Mouse (Mus musculus) kidney, adult 2 months (tissue): ENCODE results near the gene Cd48. TPM values are rescaled to one million over a fixed set of nuclear protein-coding genes. Genes with fewer than 3 reads are reported as not detected.

Experiments
- DNase-seq: peaks from one replicate; pipeline ENCODE4 v3.0.0; 2021
- H3K27ac ChIP-seq: fragments of 200-500 bp; 2 replicates; pipeline ENCODE4 v1.5.1; 2012; ENCODE audit warnings: low read depth, low read length, control low read depth, inconsistent platforms; ENCODE audit not compliant: insufficient read depth
- H3K27me3 ChIP-seq: fragments of 200-500 bp; replicated peaks from 2 replicates; pipeline ENCODE4 v1.6.1; 2012; ENCODE audit warnings: mild to moderate bottlenecking, moderate library complexity, low read length, inconsistent platforms; ENCODE audit not compliant: control insufficient read depth, insufficient read depth
- H3K36me3 ChIP-seq: fragments of 200-500 bp; 2 replicates; pipeline ENCODE4 v1.6.1; 2012; ENCODE audit warnings: mild to moderate bottlenecking, moderate library complexity, low read length, inconsistent platforms; ENCODE audit not compliant: control insufficient read depth, insufficient read depth
- H3K4me1 ChIP-seq: fragments of 200-500 bp; 2 replicates; pipeline ENCODE4 v1.6.1; 2011; ENCODE audit warnings: low read length; ENCODE audit not compliant: control insufficient read depth, insufficient read depth
- H3K4me3 ChIP-seq: fragments of 200-500 bp; 2 replicates; pipeline ENCODE4 v1.5.1; 2011; ENCODE audit warnings: mild to moderate bottlenecking, low read depth, low read length, control low read depth; ENCODE audit not compliant: insufficient read depth
- CTCF ChIP-seq: fragments of 200-500 bp; conservative IDR thresholded peaks from 2 replicates; pipeline ENCODE4 v1.5.1; 2011; ENCODE audit warnings: low read depth, mild to moderate bottlenecking, control low read depth, low read length, moderate library complexity, mixed read lengths; ENCODE audit not compliant: insufficient read depth, insufficient read length
- POLR2A ChIP-seq: fragments of 200-500 bp; IDR thresholded peaks from one replicate; pipeline ENCODE4 v1.6.1; 2011; ENCODE audit warnings: low read depth, low read length, control low read depth
- WGBS: fragments of 180-500 bp; shearing (Covaris S2); methylation state at CpG from one replicate; pipeline ENCODE4 v1.1.7; 2018; 5-methylcytosine and 5-hydroxymethylcytosine counted together
- polyA plus RNA-seq: library from polyadenylated mRNA; depleted of rRNA; stranded (reverse); fragments of >200 nt; gene quantifications from 2 replicates; pipeline ENCODE4 v1.2.3, GENCODE M21; 2012; rRNA removed

Cd48 gene
- polyA plus RNA-seq = 2.7 and 4.3 TPM in 2 replicates

DNA sequence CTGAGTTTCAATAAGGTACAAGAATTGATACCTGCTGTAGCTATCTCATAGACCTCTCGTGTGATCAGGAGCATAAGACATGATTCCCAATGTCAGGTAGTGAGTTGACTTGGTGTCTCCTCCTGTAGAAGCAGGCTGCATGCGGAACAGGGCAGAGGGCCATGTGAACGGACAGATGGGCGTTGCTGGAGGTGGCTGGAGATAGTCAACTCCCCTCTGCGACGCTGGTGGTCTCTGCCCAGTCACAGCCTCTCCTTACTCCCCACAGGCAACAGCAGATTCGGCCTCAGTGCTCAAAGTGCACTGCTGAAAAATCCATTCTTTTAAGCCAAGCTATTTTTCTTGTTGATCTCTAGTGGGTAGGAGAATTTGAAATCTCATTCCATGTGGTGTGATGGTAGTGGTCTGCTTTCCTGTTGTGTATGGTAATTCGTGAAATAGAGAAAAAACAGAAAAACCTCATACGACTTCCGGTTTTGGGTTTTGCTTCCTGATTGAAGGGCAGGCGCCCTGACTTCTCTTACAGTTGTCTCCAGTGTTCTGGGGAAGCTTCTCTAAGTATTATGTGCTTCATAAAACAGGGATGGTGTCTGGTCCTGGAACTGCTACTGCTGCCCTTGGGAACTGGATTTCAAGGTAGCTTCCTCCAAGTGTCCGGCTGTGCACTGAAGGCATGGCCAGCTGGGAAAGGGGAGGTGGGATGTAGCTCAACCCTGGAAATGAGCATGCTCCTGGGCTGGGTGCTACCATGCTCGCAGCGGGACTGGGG lies at the start of gene Cd48:
Gene Cd48, plus strand, starts transcription at position 479 of the 769 bp plus-strand sequence.
- H3K27ac ChIP-seq = no peak within 1 kb of the TSS
- no peaks in the 10 kb centered on the region for H3K36me3 ChIP-seq
- no peaks in the 10 kb centered on the region for H3K27me3 ChIP-seq
- no peak within 1 kb of the TSS; the same call in 1 of the 2 replicates for H3K4me3 ChIP-seq
- WGBS = 82% methylated on average over 14 of the region's 14 CpGs
- DNase-seq = no peak
- no peak for TF ChIP-seq POLR2A
- no peak for TF ChIP-seq CTCF
- H3K4me1 ChIP-seq = no peaks in the 10 kb centered on the region

DNA sequence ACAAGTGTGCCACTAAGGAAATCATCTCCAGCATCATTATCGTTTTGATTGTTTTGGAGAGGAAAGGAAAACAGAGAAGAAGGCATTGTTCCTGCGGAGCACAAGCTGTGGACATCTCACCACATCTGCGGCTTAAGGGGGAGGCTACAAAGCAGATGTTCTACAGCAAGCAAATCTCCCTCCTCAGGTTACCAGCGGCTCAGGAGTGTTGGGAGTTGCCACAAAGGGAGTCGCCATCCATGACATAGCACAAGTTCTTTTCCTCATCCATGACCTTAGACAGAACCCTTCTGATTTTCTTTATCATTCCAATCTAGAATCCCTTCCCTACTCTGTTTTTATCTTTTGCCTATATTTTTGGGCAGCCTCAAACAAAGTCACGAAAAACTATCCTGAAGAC lies 46.1 kb upstream of the Cd48 start:
- no peak for DNase-seq
- WGBS = 30% methylated on average over 6 of the region's 6 CpGs
- Histone ChIP-seq H3K27ac (no peak overlapping the region), H3K4me1 (no peaks in the 10 kb centered on the region), H3K4me3 (no peak overlapping the region), H3K27me3 (no peaks in the 10 kb centered on the region), H3K36me3 (no peaks in the 10 kb centered on the region)
- no peak for TF ChIP-seq CTCF
- TF ChIP-seq POLR2A = no peak

DNA sequence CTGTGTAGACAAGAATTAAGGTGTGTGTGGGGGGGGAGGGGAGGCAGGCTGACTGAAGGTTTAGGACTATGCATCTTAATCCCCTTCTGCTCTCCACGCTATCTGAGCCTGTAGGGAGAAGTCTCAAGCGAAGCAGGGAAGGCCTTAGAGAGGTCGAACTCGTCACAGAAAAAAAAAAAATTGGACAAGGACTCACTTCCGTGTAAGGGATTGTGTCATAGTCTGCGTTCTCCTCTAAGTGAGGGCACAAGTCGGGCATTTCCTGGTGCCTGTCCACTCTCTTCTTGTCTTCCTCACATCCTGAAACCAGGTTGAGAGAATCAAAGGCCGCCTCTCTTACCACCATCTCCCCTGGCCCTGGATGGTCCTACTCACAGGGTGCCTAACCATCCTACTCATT lies 44.7 kb upstream of the Cd48 start:
- TF ChIP-seq POLR2A (no peak), CTCF (no peak)
- Histone ChIP-seq H3K4me3 (no peak overlapping the region), H3K27me3 (no peaks in the 10 kb centered on the region), H3K27ac (no peak overlapping the region), H3K4me1 (no peaks in the 10 kb centered on the region), H3K36me3 (no peaks in the 10 kb centered on the region)
- DNase-seq = no peak
- WGBS = 64% methylated on average over 8 of the region's 8 CpGs

DNA sequence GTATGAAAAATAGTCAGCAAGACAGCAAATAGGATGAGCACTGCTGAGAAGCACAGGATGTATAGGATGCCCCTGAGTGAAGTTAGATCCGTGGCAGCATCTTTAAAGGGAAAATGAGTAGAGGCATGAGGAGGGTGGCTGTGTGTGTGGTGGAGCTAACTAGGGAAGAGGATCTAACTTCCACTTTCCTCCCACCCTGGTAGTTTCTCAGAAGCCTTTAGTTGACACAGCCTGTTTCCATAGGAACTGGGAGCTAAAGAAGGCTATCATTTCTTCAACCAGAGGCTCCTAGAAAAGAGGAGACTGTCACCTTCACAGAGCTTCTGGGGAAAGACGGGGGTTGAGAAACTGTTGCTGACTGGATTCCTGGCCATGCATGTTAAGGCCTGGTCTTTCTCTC lies 43.1 kb upstream of the Cd48 start:
- H3K27ac ChIP-seq = no peak overlapping the region
- no peak for TF ChIP-seq CTCF
- TF ChIP-seq POLR2A = no peak
- DNase-seq = no peak
- no peak overlapping the region for H3K4me3 ChIP-seq
- H3K4me1 ChIP-seq = no peaks in the 10 kb centered on the region
- no peaks in the 10 kb centered on the region for H3K27me3 ChIP-seq
- WGBS = 51% methylated on average over 2 of the region's 2 CpGs
- H3K36me3 ChIP-seq = no peaks in the 10 kb centered on the region

DNA sequence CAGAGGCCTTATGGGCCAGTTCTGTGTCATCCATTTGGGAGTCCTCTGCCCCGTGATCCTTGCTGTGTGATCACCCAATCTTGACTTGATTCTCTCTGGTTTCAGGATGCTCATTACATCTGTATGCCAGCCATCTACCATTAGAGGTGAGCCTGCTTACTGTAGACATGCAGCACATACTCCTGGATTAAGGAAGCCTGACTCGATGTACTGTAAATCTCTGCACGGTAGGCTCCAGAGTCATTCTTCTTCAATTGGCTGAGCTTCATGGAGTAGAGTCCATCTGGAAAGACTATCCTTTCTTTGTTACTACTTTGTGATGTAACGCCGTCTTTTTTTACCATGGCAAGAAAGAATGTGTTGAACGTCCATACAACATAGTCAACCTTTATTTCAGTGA lies 41.0 kb upstream of the Cd48 start:
- TF ChIP-seq CTCF (no peak), POLR2A (no peak)
- no peak overlapping the region for H3K4me3 ChIP-seq
- no peak for DNase-seq
- 92% methylated on average over 6 of the region's 6 CpGs for WGBS
- H3K4me1 ChIP-seq = no peaks in the 10 kb centered on the region
- H3K27me3 ChIP-seq = no peaks in the 10 kb centered on the region
- H3K36me3 ChIP-seq = no peaks in the 10 kb centered on the region
- no peak overlapping the region for H3K27ac ChIP-seq

DNA sequence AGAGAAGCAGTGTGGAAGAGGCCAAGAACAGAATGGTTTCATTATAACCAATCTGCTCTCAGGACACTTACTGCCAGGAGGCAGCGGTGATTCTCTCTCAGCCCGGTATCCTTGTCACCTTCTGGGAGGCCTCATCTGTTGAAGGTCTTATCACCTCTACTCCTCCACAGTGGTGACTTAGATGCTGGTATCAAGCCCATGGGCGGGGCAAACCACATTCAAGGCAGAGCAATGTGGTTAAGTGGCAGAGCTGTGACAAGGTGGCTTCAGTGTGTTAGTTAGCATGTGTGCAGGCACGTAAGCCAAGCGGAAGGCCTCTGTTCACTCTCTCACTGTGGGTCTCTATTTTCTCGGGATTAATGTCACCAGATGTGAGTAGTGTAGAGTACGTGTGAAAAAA lies 38.2 kb upstream of the Cd48 start:
- WGBS = 68% methylated on average over 7 of the region's 7 CpGs
- TF ChIP-seq CTCF = no peak
- Histone ChIP-seq H3K27ac (no peak overlapping the region), H3K4me1 (no peaks in the 10 kb centered on the region), H3K36me3 (no peaks in the 10 kb centered on the region), H3K27me3 (no peaks in the 10 kb centered on the region), H3K4me3 (no peak overlapping the region)
- no peak for DNase-seq

DNA sequence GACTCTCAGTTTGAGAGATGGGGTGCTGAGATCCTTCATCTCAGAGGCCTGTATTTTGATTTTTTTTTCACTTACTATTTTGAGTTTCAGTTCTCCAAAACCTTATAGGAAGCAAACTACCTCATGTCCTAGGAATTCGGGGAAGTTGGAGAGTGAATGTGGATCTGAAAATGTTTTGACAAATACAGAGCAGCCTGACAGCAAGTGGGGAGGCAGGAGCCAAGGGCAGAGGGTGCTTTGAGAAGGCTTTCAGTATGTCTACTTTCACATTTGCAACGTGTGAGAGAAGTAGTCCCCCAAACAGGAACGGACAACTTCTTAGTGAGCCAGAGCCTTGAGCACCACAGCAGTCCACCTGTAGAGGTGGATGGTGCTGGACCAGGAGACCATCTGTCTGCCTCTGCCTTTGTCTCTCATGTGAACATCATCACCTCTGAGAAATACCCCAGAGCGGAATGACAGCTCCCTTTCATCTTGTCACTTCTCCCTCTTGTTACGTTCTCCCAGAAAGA lies 35.3 kb upstream of the Cd48 start:
- Histone ChIP-seq H3K36me3 (no peaks in the 10 kb centered on the region), H3K4me3 (no peak overlapping the region), H3K4me1 (no peaks in the 10 kb centered on the region), H3K27me3 (no peaks in the 10 kb centered on the region), H3K27ac (no peak overlapping the region)
- WGBS = 53% methylated on average over 5 of the region's 5 CpGs
- no peak for TF ChIP-seq CTCF
- TF ChIP-seq POLR2A = no peak
- peak; percentile 7 for DNase-seq

DNA sequence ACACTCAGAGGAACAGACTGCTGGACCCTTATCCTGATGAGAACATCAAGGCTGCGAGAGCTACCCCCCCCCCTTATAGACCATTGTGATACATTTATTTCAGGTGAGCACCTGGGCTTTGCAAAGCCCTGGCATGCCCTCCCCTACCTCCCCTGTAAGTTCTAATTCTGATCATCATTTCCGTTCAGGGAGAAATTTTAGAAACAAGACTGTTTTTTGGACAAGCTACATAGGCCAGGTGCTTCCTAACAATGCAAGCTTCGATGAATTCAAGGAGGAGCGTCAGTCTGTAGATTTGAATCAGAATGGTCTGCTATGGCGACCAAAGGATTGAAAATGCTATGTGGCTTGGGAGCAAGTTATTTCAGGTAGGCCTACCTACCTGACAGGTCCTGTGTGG lies 34.1 kb upstream of the Cd48 start:
- TF ChIP-seq POLR2A = no peak
- no peak for TF ChIP-seq CTCF
- 85% methylated on average over 5 of the region's 5 CpGs for WGBS
- Histone ChIP-seq H3K27me3 (no peaks in the 10 kb centered on the region), H3K36me3 (no peaks in the 10 kb centered on the region), H3K4me3 (no peak overlapping the region), H3K4me1 (no peaks in the 10 kb centered on the region), H3K27ac (no peak overlapping the region)
- no peak for DNase-seq
